8 mouse cellular contexts compared by ENCODE assay signal in the genomic region with DNA sequence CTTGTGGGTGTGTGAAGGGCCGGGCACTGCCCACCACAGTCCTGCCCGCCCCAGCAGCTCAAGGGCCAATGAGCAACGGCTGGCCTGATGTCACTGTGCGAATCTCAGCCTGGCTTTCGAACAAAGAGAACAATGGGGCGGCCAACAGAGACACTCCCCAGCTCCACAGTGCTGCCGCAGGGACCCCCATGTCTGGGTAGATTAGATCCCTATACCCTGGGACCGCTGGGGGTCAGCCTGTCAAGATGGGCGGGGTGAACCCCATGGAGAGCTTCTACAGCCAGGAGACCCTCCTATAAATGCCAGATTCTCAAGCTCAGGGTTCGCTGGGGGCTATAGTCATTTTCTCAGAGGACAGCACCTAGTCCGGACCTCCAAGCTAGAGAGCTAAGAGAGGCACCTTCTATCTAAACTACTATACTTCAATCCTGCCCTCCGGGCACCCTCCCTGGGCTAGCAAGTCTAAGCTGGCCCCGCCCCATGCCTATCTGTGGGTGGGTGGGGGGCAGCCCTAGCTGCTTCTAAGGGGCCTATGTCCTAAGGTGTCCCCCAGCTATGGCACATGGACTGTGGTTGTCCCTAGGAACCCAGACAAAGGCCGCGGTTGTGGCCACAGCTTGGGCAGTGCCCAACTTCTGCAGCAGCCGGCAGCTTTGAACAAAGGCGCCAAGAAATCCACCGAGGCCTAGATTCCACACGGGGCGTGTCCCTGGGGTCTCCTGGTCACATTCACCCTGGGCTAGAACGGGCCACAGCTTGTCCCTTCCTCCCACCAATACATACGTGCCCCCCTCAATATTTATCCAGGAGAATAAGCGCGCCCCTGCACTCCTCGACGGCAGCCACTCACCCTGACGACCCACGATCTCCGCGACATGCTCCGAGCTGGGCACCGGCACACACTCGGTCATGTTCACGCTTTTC. TPM values are rescaled to one million over a fixed set of nuclear protein-coding genes. Genes with fewer than 3 reads are reported as not detected.
DNase-seq lines count a peak whose midpoint lies in the region; ATAC-seq and TF ChIP-seq lines count a peak whose summit lies in the region.

No protein-coding gene starts in this region.

- peaks cover 37% of the 10 kb centered on the region; the same call in 1 of the 2 replicates for H3K79me2 ChIP-seq in macrophage (ENCODE audit: inconsistent target)

- TF ChIP-seq POLR2A in cerebellum, adult 2 months (IDR thresholded peaks at IDR 0.05; ENCODE audit: borderline replicate concordance, insufficient read depth, low read length), result no peak

- ATAC-seq in embryonic facial prominence, embryonic 11.5 days (replicated peaks; ENCODE audit: insufficient number of reproducible peaks, low FRiP score, low TSS enrichment, low read depth), result peak; percentile 65
- peak; percentile 37 for ATAC-seq in intestine, embryonic 14.5 days (replicated peaks; ENCODE audit: low FRiP score, low TSS enrichment, low read depth)
- no peak for ATAC-seq in megakaryocyte-erythroid progenitor cell, adult 5-6 weeks (replicated peaks; ENCODE audit: low FRiP score, low TSS enrichment, poor library complexity, severe bottlenecking)

- H3K4me1 ChIP-seq in cerebellum, adult 2 months (ENCODE audit: control insufficient read depth, insufficient read depth, low read length), result peaks cover 24% of the 10 kb centered on the region
- peaks cover 18% of the 10 kb centered on the region for H3K4me1 ChIP-seq in embryonic facial prominence, embryonic 11.5 days (ENCODE audit: control insufficient read depth, insufficient read depth, low read length)
- peaks cover 31% of the 10 kb centered on the region for H3K4me1 ChIP-seq in intestine, embryonic 14.5 days (replicated peaks; ENCODE audit: control insufficient read depth, insufficient read depth, low read length)

- peak overlapping the region; percentile 64 for H3K4me3 ChIP-seq in cerebellum, adult 2 months (replicated peaks; ENCODE audit: insufficient read depth, low read depth, low read length)
- peak overlapping the region; percentile 99 for H3K4me3 ChIP-seq in embryonic facial prominence, embryonic 11.5 days (ENCODE audit: low read depth, low read length)
- H3K4me3 ChIP-seq in intestine, embryonic 14.5 days (ENCODE audit: low read depth, low read length), result peak overlapping the region; percentile 81
- peak overlapping the region; percentile 26 for H3K4me3 ChIP-seq in macrophage (ENCODE audit: inconsistent target)

- H3K27ac ChIP-seq in cerebellum, adult 2 months (ENCODE audit: insufficient read depth, low read length), result no peak overlapping the region
- H3K27ac ChIP-seq in embryonic facial prominence, embryonic 11.5 days (replicated peaks; ENCODE audit: low read depth, low read length), result peak overlapping the region; percentile 78
- H3K27ac ChIP-seq in intestine, embryonic 14.5 days (ENCODE audit: low read depth), result peak overlapping the region; percentile 80
- no peak overlapping the region for H3K27ac ChIP-seq in macrophage

- H3K36me3 ChIP-seq in embryonic facial prominence, embryonic 11.5 days (replicated peaks; ENCODE audit: control insufficient read depth, insufficient read depth, low read depth, low read length), result peaks cover 18% of the 10 kb centered on the region
- H3K36me3 ChIP-seq in intestine, embryonic 14.5 days (ENCODE audit: control insufficient read depth, insufficient read depth, low read length), result peaks cover 35% of the 10 kb centered on the region
- H3K36me3 ChIP-seq in macrophage (ENCODE audit: inconsistent target), result no peaks in the 10 kb centered on the region

- WGBS in cerebellum, adult 2 months, result 1% methylated on average over 34 of the region's 34 CpGs
- WGBS in embryonic facial prominence, embryonic 11.5 days, result under 1% methylated on average over 34 of the region's 34 CpGs
- 1% methylated on average over 34 of the region's 34 CpGs for WGBS in intestine, embryonic 14.5 days
- WGBS in macrophage (ENCODE audit: missing documents), result 46% methylated on average over 34 of the region's 34 CpGs

- DNase-seq in cerebellum, adult 2 months, result peak in 1 of 2 experiments; percentile 38
- DNase-seq in cerebellum, adult 11-12 months, result no peak
- peak; percentile 73 for DNase-seq in 3134 (ENCODE audit: extremely low read depth, insufficient read length, low spot score)
- peak; percentile 82 for DNase-seq in embryonic facial prominence, embryonic 11.5 days (ENCODE audit: low spot score)
- DNase-seq in intestine, embryonic 14.5 days (ENCODE audit: low spot score), result peak; percentile 79
- DNase-seq in urinary bladder, adult 2 months (ENCODE audit: low spot score), result no peak

- no peak for TF ChIP-seq CTCF in cerebellum, adult 2 months (IDR thresholded peaks at IDR 0.05; ENCODE audit: borderline replicate concordance, insufficient read depth, low read depth, low read length)

- no peaks in the 10 kb centered on the region for H3K27me3 ChIP-seq in cerebellum, adult 2 months (ENCODE audit: control insufficient read depth, insufficient read depth, low read length)
- H3K27me3 ChIP-seq in embryonic facial prominence, embryonic 11.5 days (ENCODE audit: control insufficient read depth, insufficient read depth, low read length), result no peaks in the 10 kb centered on the region
- no peaks in the 10 kb centered on the region for H3K27me3 ChIP-seq in intestine, embryonic 14.5 days (replicated peaks; ENCODE audit: control insufficient read depth, insufficient read depth, low read length)

- peak overlapping the region; percentile 97 for H3K9ac ChIP-seq in embryonic facial prominence, embryonic 11.5 days (replicated peaks; ENCODE audit: low read length)
- H3K9ac ChIP-seq in intestine, embryonic 14.5 days (ENCODE audit: low read length), result peak overlapping the region; percentile 65

- no peaks in the 10 kb centered on the region for H3K9me3 ChIP-seq in embryonic facial prominence, embryonic 11.5 days (replicated peaks; ENCODE audit: control insufficient read depth, low read length)
- H3K9me3 ChIP-seq in intestine, embryonic 14.5 days (ENCODE audit: control insufficient read depth, low read length), result no peaks in the 10 kb centered on the region

- H3K4me2 ChIP-seq in embryonic facial prominence, embryonic 11.5 days (ENCODE audit: low read depth, low read length), result peak overlapping the region; percentile 93
- H3K4me2 ChIP-seq in intestine, embryonic 14.5 days (ENCODE audit: low read length), result peak overlapping the region; percentile 74

RNA-seq across cellular contexts. Expression of a gene that starts 1.4 kb away (rescaled TPM):
- polyA plus RNA-seq in cerebellum, adult 2 months (2012; rRNA removed), result 16.1 and 16.2 TPM in 2 replicates
- polyA plus RNA-seq in embryonic facial prominence, embryonic 11.5 days (2014; fragmentation: Nextera tagmentation; extraction: Ambion mirVana), result 10.3 and 12.9 TPM in 2 replicates
- polyA plus RNA-seq in intestine, embryonic 14.5 days (2014; fragmentation: Nextera tagmentation; extraction: Ambion mirVana), result 5.3 and 6.7 TPM in 2 replicates
- 1 to 10 TPM in 18 of 26 experiments, under 1 TPM in 8; 0.28 to 5.7 (median 1.7) TPM for total RNA-seq in macrophage (2018; cell fraction: chromatin; rRNA removed)
- total RNA-seq in macrophage (2018; cell fraction: cytosol; rRNA removed), result 10 to 100 TPM in 1 of 26 experiments, 1 to 10 TPM in 25; 3.0 to 10.2 (median 5.6) TPM
- 1 to 10 TPM; 2.6 to 8.0 (median 4.8) TPM for total RNA-seq in macrophage (2018; cell fraction: nucleus; rRNA removed)
- polyA plus RNA-seq in macrophage (2018), result 4.1 to 6.2 TPM (median 6.0 TPM) in 3 replicates
- polyA plus RNA-seq in urinary bladder, adult 2 months (2012; rRNA removed), result 11.2 and 11.5 TPM in 2 replicates
- total RNA-seq in megakaryocyte-erythroid progenitor cell, adult 5-6 weeks (2014; fragmentation: Nextera tagmentation), result 8.0 and 9.1 TPM in 2 replicates
- total RNA-seq in megakaryocyte-erythroid progenitor cell, adult 5-6 weeks (2017), result 13.0 and 14.7 TPM in 2 replicates

RNA-seq across cellular contexts. Expression of a gene that starts 13.3 kb away (rescaled TPM):
- 193 and 199 TPM in 2 replicates for polyA plus RNA-seq in cerebellum, adult 2 months (2012; rRNA removed)
- polyA plus RNA-seq in embryonic facial prominence, embryonic 11.5 days (2014; fragmentation: Nextera tagmentation; extraction: Ambion mirVana), result 241 and 259 TPM in 2 replicates
- polyA plus RNA-seq in intestine, embryonic 14.5 days (2014; fragmentation: Nextera tagmentation; extraction: Ambion mirVana), result 203 and 206 TPM in 2 replicates
- 10 to 100 TPM in 17 of 26 experiments, 1 to 10 TPM in 9; 4.9 to 39.3 (median 13.4) TPM for total RNA-seq in macrophage (2018; cell fraction: chromatin; rRNA removed)
- 10 to 100 TPM; 41.5 to 73.7 (median 54.5) TPM for total RNA-seq in macrophage (2018; cell fraction: cytosol; rRNA removed)
- 10 to 100 TPM; 11.4 to 41.4 (median 19.3) TPM for total RNA-seq in macrophage (2018; cell fraction: nucleus; rRNA removed)
- polyA plus RNA-seq in macrophage (2018), result 64.4 to 92.6 TPM (median 64.4 TPM) in 3 replicates
- polyA plus RNA-seq in urinary bladder, adult 2 months (2012; rRNA removed), result 112 and 119 TPM in 2 replicates
- total RNA-seq in megakaryocyte-erythroid progenitor cell, adult 5-6 weeks (2014; fragmentation: Nextera tagmentation), result 105 and 113 TPM in 2 replicates
- total RNA-seq in megakaryocyte-erythroid progenitor cell, adult 5-6 weeks (2017), result 80.0 and 93.8 TPM in 2 replicates

RNA-seq across cellular contexts. Expression of a gene that starts 20.6 kb away (rescaled TPM):
- polyA plus RNA-seq in cerebellum, adult 2 months (2012; rRNA removed), result 1,410 and 1,545 TPM in 2 replicates
- polyA plus RNA-seq in embryonic facial prominence, embryonic 11.5 days (2014; fragmentation: Nextera tagmentation; extraction: Ambion mirVana), result 377 and 460 TPM in 2 replicates
- polyA plus RNA-seq in intestine, embryonic 14.5 days (2014; fragmentation: Nextera tagmentation; extraction: Ambion mirVana), result 941 and 1,108 TPM in 2 replicates
- 10 to 100 TPM in 12 of 26 experiments, 1 to 10 TPM in 12, not detected in 2; 3.4 to 53.9 (median 10.1) TPM for total RNA-seq in macrophage (2018; cell fraction: chromatin; rRNA removed)
- 100 to 1,000 TPM; 181 to 345 (median 248) TPM for total RNA-seq in macrophage (2018; cell fraction: cytosol; rRNA removed)
- 10 to 100 TPM; 25.0 to 94.0 (median 45.4) TPM for total RNA-seq in macrophage (2018; cell fraction: nucleus; rRNA removed)
- polyA plus RNA-seq in macrophage (2018), result 150 to 306 TPM (median 241 TPM) in 3 replicates
- 883 and 983 TPM in 2 replicates for polyA plus RNA-seq in urinary bladder, adult 2 months (2012; rRNA removed)
- 485 and 702 TPM in 2 replicates for total RNA-seq in megakaryocyte-erythroid progenitor cell, adult 5-6 weeks (2014; fragmentation: Nextera tagmentation)
- total RNA-seq in megakaryocyte-erythroid progenitor cell, adult 5-6 weeks (2017), result 241 and 254 TPM in 2 replicates

RNA-seq across cellular contexts. Expression of a gene that starts 29.8 kb away (rescaled TPM):
- polyA plus RNA-seq in cerebellum, adult 2 months (2012; rRNA removed), result 145 and 151 TPM in 2 replicates
- polyA plus RNA-seq in embryonic facial prominence, embryonic 11.5 days (2014; fragmentation: Nextera tagmentation; extraction: Ambion mirVana), result 0.26 and 0.52 TPM in 2 replicates
- 0.22 and 0.32 TPM in 2 replicates for polyA plus RNA-seq in intestine, embryonic 14.5 days (2014; fragmentation: Nextera tagmentation; extraction: Ambion mirVana)
- not detected for total RNA-seq in macrophage (2018; cell fraction: chromatin; rRNA removed)
- total RNA-seq in macrophage (2018; cell fraction: cytosol; rRNA removed), result not detected
- total RNA-seq in macrophage (2018; cell fraction: nucleus; rRNA removed), result not detected
- polyA plus RNA-seq in macrophage (2018), result not detected in 3 replicates
- 4.5 and 6.4 TPM in 2 replicates for polyA plus RNA-seq in urinary bladder, adult 2 months (2012; rRNA removed)
- 0.79 TPM in 1 of 2 replicates, not detected in the other for total RNA-seq in megakaryocyte-erythroid progenitor cell, adult 5-6 weeks (2014; fragmentation: Nextera tagmentation)
- total RNA-seq in megakaryocyte-erythroid progenitor cell, adult 5-6 weeks (2017), result not detected in 2 replicates

RNA-seq across cellular contexts. Expression of a gene that starts 37.9 kb away (rescaled TPM):
- 7.9 and 10.8 TPM in 2 replicates for polyA plus RNA-seq in cerebellum, adult 2 months (2012; rRNA removed)
- 0.14 and 0.88 TPM in 2 replicates for polyA plus RNA-seq in embryonic facial prominence, embryonic 11.5 days (2014; fragmentation: Nextera tagmentation; extraction: Ambion mirVana)
- 8.1 and 8.7 TPM in 2 replicates for polyA plus RNA-seq in intestine, embryonic 14.5 days (2014; fragmentation: Nextera tagmentation; extraction: Ambion mirVana)
- 10 to 100 TPM; 15.3 to 98.0 (median 38.8) TPM for total RNA-seq in macrophage (2018; cell fraction: chromatin; rRNA removed)
- 10 to 100 TPM in 11 of 26 experiments, 1 to 10 TPM in 15; 5.0 to 16.2 (median 8.8) TPM for total RNA-seq in macrophage (2018; cell fraction: cytosol; rRNA removed)
- total RNA-seq in macrophage (2018; cell fraction: nucleus; rRNA removed), result 10 to 100 TPM in 21 of 26 experiments, 1 to 10 TPM in 5; 7.1 to 36.3 (median 17.7) TPM
- polyA plus RNA-seq in macrophage (2018), result 4.7 to 10.2 TPM (median 8.1 TPM) in 3 replicates
- polyA plus RNA-seq in urinary bladder, adult 2 months (2012; rRNA removed), result 57.9 and 65.7 TPM in 2 replicates
- total RNA-seq in megakaryocyte-erythroid progenitor cell, adult 5-6 weeks (2014; fragmentation: Nextera tagmentation), result 1.5 and 3.3 TPM in 2 replicates
- total RNA-seq in megakaryocyte-erythroid progenitor cell, adult 5-6 weeks (2017), result 0.30 and 2.3 TPM in 2 replicates

Comparison
In these comparisons a context has a peak if more than half of its experiments do, and no peak if none do; other contexts are left out.
1. DNase-seq: peak in 3134 (single experiment), embryonic facial prominence, embryonic 11.5 days (single experiment) and intestine, embryonic 14.5 days (single experiment); none in cerebellum, adult 11-12 months (single experiment) and urinary bladder, adult 2 months (single experiment).
2. H3K27ac ChIP-seq: peak in embryonic facial prominence, embryonic 11.5 days (single experiment) and intestine, embryonic 14.5 days (single experiment); none in cerebellum, adult 2 months (single experiment) and macrophage (single experiment).
3. H3K4me3 ChIP-seq: peak in every context shown above with its lines; median percentile 99 in embryonic facial prominence, embryonic 11.5 days; 81 in intestine, embryonic 14.5 days; 64 in cerebellum, adult 2 months; 26 in macrophage.